Mouse (Mus musculus): ENCODE data around the gene Eno4. TPM values are rescaled to one million over a fixed set of nuclear protein-coding genes. Genes with fewer than 3 reads are reported as not detected.

Eno4 gene
- polyA plus RNA-seq, 1 experiment from 2014 or later, result 0.06 TPM

GRCm38 (mm10) chr19:58954779-58955178 lies 11.6 kb downstream of the Eno4 start:
- Histone ChIP-seq H3K27me3 (ENCODE audit: control insufficient read depth, insufficient read depth, low read length) (no peaks in the 10 kb centered on the region), H3K9ac (ENCODE audit: low read length) (no peak overlapping the region), H3K9me3 (ENCODE audit: control insufficient read depth, low read length) (no peaks in the 10 kb centered on the region), H3K4me3 (ENCODE audit: low read depth, low read length) (no peak overlapping the region), H3K4me2 (replicated peaks; ENCODE audit: low read depth) (no peak overlapping the region), H3K4me1 (replicated peaks; ENCODE audit: control insufficient read depth, insufficient read depth) (no peaks in the 10 kb centered on the region), H3K27ac (replicated peaks) (no peak overlapping the region), H3K36me3 (ENCODE audit: control insufficient read depth, insufficient read depth, low read length) (no peaks in the 10 kb centered on the region)
- no peak for ATAC-seq (ENCODE audit: low FRiP score, low TSS enrichment)
- DNase-seq (ENCODE audit: low spot score), result no peak
- TF ChIP-seq CTCF (IDR thresholded peaks at IDR 0.05; ENCODE audit: low read depth) (no peak), EP300 (optimal IDR thresholded peaks at IDR 0.05) (no peak)
- WGBS, result 85% methylated on average over 8 of the region's 8 CpGs

DNA sequence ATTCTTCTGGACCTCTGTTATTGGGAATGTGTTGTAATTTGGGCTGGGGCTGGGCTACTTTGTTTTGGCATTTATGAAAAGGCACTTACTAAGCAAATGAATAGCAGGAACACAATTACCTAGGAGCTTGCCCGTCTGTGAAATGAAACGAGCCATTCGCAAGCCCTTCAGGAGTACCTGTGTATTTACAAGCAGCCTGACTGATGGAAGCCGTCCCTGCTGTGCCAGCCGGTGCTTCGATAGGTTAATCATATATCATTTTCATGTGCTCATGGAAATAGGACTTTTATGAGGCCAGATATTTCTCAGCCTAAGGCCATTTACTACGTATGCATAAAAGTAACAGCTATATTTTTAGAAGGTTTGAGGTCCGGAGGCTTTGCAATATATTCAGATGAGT lies 19.8 kb downstream of the Eno4 start:
- no peaks in the 10 kb centered on the region for H3K4me1 ChIP-seq (replicated peaks; ENCODE audit: control insufficient read depth, insufficient read depth)
- H3K9ac ChIP-seq (ENCODE audit: low read length), result no peak overlapping the region
- ATAC-seq (ENCODE audit: low FRiP score, low TSS enrichment), result no peak
- H3K36me3 ChIP-seq (ENCODE audit: control insufficient read depth, insufficient read depth, low read length), result no peaks in the 10 kb centered on the region
- no peak overlapping the region for H3K4me3 ChIP-seq (ENCODE audit: low read depth, low read length)
- 61% methylated on average over 8 of the region's 8 CpGs for WGBS
- no peak overlapping the region for H3K27ac ChIP-seq (replicated peaks)
- no peak overlapping the region for H3K4me2 ChIP-seq (replicated peaks; ENCODE audit: low read depth)
- H3K9me3 ChIP-seq (ENCODE audit: control insufficient read depth, low read length), result no peaks in the 10 kb centered on the region
- DNase-seq (ENCODE audit: low spot score), result no peak
- TF ChIP-seq CTCF (IDR thresholded peaks at IDR 0.05; ENCODE audit: low read depth) (no peak), EP300 (optimal IDR thresholded peaks at IDR 0.05) (no peak)
- H3K27me3 ChIP-seq (ENCODE audit: control insufficient read depth, insufficient read depth, low read length), result no peaks in the 10 kb centered on the region

DNA sequence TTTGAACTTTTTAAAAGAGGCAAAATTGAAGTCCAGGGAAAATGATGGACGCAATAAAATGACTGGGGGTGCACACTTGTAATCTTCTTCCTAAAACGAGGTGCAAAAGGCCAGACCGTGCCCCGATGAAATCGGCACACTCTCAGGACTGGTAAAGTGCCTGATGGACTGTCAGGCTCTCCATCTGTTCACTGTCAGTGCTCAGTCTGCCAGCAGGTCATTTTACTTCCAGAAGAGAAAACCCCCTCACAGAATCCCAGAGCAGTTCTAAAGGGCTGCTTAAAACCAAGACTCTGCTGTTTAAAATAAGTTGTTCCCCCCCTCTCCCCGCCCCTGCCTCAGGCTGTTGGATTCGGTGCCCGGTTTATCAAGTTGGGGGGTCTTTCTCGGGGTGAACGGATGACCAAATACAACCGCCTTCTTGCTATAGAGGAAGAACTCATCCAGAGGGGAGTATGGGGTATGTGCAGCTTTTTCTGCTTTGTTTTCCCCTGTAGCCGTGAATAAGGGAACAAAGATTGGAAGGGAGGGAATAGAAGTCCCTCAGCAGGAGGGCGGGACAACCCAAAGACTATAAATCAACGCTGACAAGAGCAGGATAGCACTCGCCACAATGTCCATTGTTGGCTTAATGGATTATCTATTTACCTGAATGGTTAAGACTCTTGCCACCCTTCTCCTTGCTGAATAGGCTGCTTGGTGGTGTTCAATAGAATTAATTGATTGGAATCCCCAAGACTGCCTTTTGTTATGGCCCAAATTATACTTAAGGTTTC lies 25.7 kb downstream of the Eno4 start:
- WGBS, result 18% methylated on average over 15 of the region's 15 CpGs
- Histone ChIP-seq H3K4me1 (replicated peaks; ENCODE audit: control insufficient read depth, insufficient read depth) (no peaks in the 10 kb centered on the region), H3K9me3 (ENCODE audit: control insufficient read depth, low read length) (no peaks in the 10 kb centered on the region), H3K27me3 (ENCODE audit: control insufficient read depth, insufficient read depth, low read length) (no peaks in the 10 kb centered on the region), H3K4me3 (ENCODE audit: low read depth, low read length) (no peak overlapping the region), H3K9ac (ENCODE audit: low read length) (no peak overlapping the region), H3K36me3 (ENCODE audit: control insufficient read depth, insufficient read depth, low read length) (no peaks in the 10 kb centered on the region), H3K27ac (replicated peaks) (no peak overlapping the region), H3K4me2 (replicated peaks; ENCODE audit: low read depth) (no peak overlapping the region)
- DNase-seq (ENCODE audit: low spot score) (no peak), ATAC-seq (ENCODE audit: low FRiP score, low TSS enrichment) (no peak)
- TF ChIP-seq EP300 (optimal IDR thresholded peaks at IDR 0.05) (no peak), CTCF (IDR thresholded peaks at IDR 0.05; ENCODE audit: low read depth) (no peak)

DNA sequence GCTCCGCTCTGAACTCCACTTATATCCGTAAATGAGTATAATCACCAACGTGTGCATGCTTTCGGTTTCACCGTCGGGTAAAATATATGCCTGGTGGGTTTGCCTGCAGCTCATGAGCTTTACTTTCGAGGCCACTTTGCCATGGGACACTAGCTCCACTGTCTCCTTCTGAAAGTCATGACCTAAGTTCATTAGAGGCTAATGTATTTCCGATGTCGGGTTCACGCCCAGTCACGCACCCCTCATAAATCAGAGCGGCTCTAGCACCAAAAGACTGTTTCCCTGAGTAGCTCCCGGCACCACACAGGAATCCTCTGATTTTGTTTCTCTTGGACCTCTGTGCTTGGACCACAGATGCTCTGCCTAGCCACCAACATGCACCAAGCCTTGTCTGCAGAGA lies 27.6 kb downstream of the Eno4 start:
- TF ChIP-seq EP300 (optimal IDR thresholded peaks at IDR 0.05) (no peak), CTCF (IDR thresholded peaks at IDR 0.05; ENCODE audit: low read depth) (no peak)
- no peaks in the 10 kb centered on the region for H3K4me1 ChIP-seq (replicated peaks; ENCODE audit: control insufficient read depth, insufficient read depth)
- H3K4me3 ChIP-seq (ENCODE audit: low read depth, low read length), result no peak overlapping the region

DNA sequence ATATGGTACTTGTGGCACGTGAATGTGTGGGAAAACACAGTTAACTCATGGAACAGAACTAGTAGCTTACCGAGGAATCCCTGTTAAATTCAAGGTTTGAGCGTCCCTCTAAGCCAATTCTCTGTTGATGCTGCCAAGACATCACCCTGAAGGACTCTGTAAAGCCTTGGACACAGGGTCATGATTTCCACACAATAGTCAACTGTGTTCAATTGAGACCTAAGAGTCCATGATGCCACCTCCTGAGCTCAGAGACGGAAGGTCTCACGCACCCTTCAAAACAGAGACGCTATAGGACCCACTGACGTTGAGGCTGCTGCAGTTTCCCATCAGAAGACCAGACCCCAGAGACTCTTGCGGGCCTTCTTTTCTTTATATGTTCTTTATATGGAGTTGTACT lies 30.9 kb downstream of the Eno4 start:
- Histone ChIP-seq H3K36me3 (ENCODE audit: control insufficient read depth, insufficient read depth, low read length) (no peaks in the 10 kb centered on the region), H3K27me3 (ENCODE audit: control insufficient read depth, insufficient read depth, low read length) (no peaks in the 10 kb centered on the region), H3K9ac (ENCODE audit: low read length) (no peak overlapping the region), H3K27ac (replicated peaks) (no peak overlapping the region), H3K4me1 (replicated peaks; ENCODE audit: control insufficient read depth, insufficient read depth) (no peaks in the 10 kb centered on the region), H3K4me3 (ENCODE audit: low read depth, low read length) (no peak overlapping the region), H3K9me3 (ENCODE audit: control insufficient read depth, low read length) (no peaks in the 10 kb centered on the region), H3K4me2 (replicated peaks; ENCODE audit: low read depth) (no peak overlapping the region)
- TF ChIP-seq EP300 (optimal IDR thresholded peaks at IDR 0.05), result no peak
- no peak for TF ChIP-seq CTCF (IDR thresholded peaks at IDR 0.05; ENCODE audit: low read depth)
- WGBS, result 89% methylated on average over 8 of the region's 8 CpGs
- DNase-seq (ENCODE audit: low spot score) (no peak), ATAC-seq (ENCODE audit: low FRiP score, low TSS enrichment) (no peak)

More for the DNA sequence above, 27.6 kb downstream of the Eno4 start:
- ATAC-seq (ENCODE audit: low FRiP score, low TSS enrichment), result no peak
- Histone ChIP-seq H3K27ac (replicated peaks) (no peak overlapping the region), H3K4me2 (replicated peaks; ENCODE audit: low read depth) (no peak overlapping the region; the same call in 1 of the 2 replicates), H3K9me3 (ENCODE audit: control insufficient read depth, low read length) (no peaks in the 10 kb centered on the region), H3K9ac (ENCODE audit: low read length) (no peak overlapping the region), H3K36me3 (ENCODE audit: control insufficient read depth, insufficient read depth, low read length) (no peaks in the 10 kb centered on the region), H3K27me3 (ENCODE audit: control insufficient read depth, insufficient read depth, low read length) (no peaks in the 10 kb centered on the region)
- no peak for DNase-seq (ENCODE audit: low spot score)
- 46% methylated on average over 13 of the region's 13 CpGs for WGBS

DNA sequence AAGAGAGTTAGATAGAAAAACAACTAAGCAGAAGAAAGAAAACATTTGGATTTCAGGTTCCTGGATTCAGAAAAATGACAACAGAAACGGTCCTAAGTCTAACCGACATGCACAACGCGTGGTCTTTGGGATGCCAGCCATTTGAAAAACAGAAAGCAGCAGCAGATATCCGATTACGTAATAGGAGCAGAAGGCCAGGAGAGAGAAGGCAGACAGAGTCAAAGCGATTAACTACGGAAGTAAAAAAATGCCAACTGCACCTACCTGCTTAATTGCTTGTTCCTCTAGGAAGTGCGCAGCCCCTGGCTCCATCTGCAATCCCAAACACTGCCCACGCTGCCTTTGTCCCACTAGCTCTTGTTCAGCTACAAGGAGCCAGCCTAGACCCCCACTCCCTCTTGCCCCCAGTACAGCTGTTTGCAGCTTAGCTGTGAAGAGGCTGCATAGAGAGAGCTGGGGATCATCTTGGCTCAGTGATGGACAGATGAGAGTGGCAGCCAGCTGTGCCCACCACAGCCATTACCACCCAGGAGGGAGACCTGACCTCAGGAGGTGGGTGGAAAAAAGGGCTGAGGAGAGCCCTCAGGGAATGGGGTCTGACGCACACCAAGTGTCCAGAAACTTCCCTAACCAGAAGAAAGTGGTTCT lies 32.1 kb downstream of the Eno4 start:
- DNase-seq (ENCODE audit: low spot score) (no peak), ATAC-seq (ENCODE audit: low FRiP score, low TSS enrichment) (no peak)
- Histone ChIP-seq H3K27me3 (ENCODE audit: control insufficient read depth, insufficient read depth, low read length) (no peaks in the 10 kb centered on the region), H3K4me3 (ENCODE audit: low read depth, low read length) (no peak overlapping the region), H3K4me1 (replicated peaks; ENCODE audit: control insufficient read depth, insufficient read depth) (no peaks in the 10 kb centered on the region), H3K4me2 (replicated peaks; ENCODE audit: low read depth) (no peak overlapping the region), H3K9me3 (ENCODE audit: control insufficient read depth, low read length) (no peaks in the 10 kb centered on the region), H3K36me3 (ENCODE audit: control insufficient read depth, insufficient read depth, low read length) (no peaks in the 10 kb centered on the region), H3K27ac (replicated peaks) (no peak overlapping the region), H3K9ac (ENCODE audit: low read length) (no peak overlapping the region)
- TF ChIP-seq CTCF (IDR thresholded peaks at IDR 0.05; ENCODE audit: low read depth), result no peak
- TF ChIP-seq EP300 (optimal IDR thresholded peaks at IDR 0.05), result no peak
- 77% methylated on average over 11 of the region's 11 CpGs for WGBS

Measured in stomach, postnatal 0 days (tissue).